Mouse (Mus musculus) macrophage (primary cell): Measurements from ENCODE around the gene Nes. TPM values are rescaled to one million over a fixed set of nuclear protein-coding genes. Genes with fewer than 3 reads are reported as not detected.

Experiments used
- H3K27ac ChIP-seq: fragments of 350-480 bp; formaldehyde crosslinking; 2 replicates; pipeline ENCODE4 v1.9.0; 2021
- H3K36me3 ChIP-seq: fragments of 350-480 bp; formaldehyde crosslinking; 2 replicates; pipeline ENCODE4 v1.9.0; 2021; ENCODE audit errors: inconsistent target
- H3K4me3 ChIP-seq: fragments of 350-480 bp; formaldehyde crosslinking; 2 replicates; pipeline ENCODE4 v1.9.0; 2021; ENCODE audit errors: inconsistent target
- H3K79me2 ChIP-seq: fragments of 350-480 bp; formaldehyde crosslinking; 2 replicates; pipeline ENCODE4 v1.9.0; 2021; ENCODE audit errors: inconsistent target
- WGBS: methylation state at CpG from one replicate; pipeline ENCODE4 v1.1.7; 2026; ENCODE audit warnings: inconsistent platforms; ENCODE audit not compliant: missing documents; 5-methylcytosine and 5-hydroxymethylcytosine counted together
- polyA plus RNA-seq: library from polyadenylated mRNA; stranded (reverse); fragments of 250-400 nt; gene quantifications from 3 replicates; pipeline ENCODE4 v1.2.4, GENCODE M21; 2018; ENCODE audit warnings: inconsistent platforms

Gene Nes
- polyA plus RNA-seq, 1 experiment from 2014 or later = 2.5 TPM

GRCm38 (mm10) chr3:88000181-88000580 is 29.3 kb downstream of the Nes start, which contains the start of gene Bcan:
TSS of gene Bcan (minus strand) at chr3:88000230.
- no peak within 1 kb of the TSS for H3K4me3 ChIP-seq

GRCm38 (mm10) chr3:88000816-88001595 is 30.1 kb downstream of the Nes start:
- 25% methylated on average over 11 of the region's 11 CpGs for WGBS
- no peak overlapping the region for H3K27ac ChIP-seq
- H3K79me2 ChIP-seq = no peaks in the 10 kb centered on the region
- H3K4me3 ChIP-seq = no peak overlapping the region
- H3K36me3 ChIP-seq = no peaks in the 10 kb centered on the region

More at GRCm38 (mm10) chr3:88000181-88000580, 29.3 kb downstream of the Nes start, which contains the start of gene Bcan:
- WGBS = 4% methylated on average over 37 of the region's 39 CpGs
- no peaks in the 10 kb centered on the region for H3K36me3 ChIP-seq
- no peaks in the 10 kb centered on the region for H3K79me2 ChIP-seq
- H3K27ac ChIP-seq = no peak within 1 kb of the TSS

DNA sequence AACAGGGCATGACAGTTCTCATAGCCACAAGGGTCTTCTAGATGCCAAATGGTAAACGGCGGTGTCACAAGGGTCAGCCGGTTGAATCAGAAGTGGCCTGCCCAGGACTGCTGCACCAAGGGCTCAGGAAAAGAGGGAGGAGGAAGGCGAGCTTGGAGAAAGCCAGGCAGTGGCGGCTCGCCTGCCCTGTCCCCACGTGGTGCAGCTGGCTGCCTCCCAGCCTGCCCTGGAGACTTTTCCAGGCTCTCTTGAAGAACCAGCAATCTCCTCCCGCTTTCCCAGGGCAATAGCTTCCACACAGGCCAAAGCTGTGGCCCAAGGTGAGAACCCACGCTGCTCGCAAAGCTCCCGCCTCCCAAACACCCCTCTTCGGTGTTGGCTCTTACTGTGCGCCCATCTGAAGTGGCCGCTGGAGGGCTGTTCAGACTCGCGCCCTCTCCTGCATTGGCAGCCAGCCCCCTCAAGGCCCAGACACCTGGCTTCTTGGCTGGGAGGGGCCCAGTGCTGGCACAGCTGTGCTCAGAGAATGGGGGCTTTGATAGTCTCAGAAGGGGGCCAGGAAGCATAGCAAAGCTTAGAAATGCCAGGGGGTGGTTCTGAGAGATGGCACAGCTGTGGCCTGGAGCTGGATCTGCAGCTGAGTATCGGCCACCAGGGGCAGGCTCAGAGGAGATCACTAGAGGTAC is 31.6 kb downstream of the Nes start:
- WGBS = 11% methylated on average over 17 of the region's 17 CpGs
- no peak overlapping the region for H3K27ac ChIP-seq

GRCm38 (mm10) chr3:88005822-88006786 is 35.2 kb downstream of the Nes start:
- no peaks in the 10 kb centered on the region for H3K36me3 ChIP-seq
- 78% methylated on average over 18 of the region's 18 CpGs for WGBS

More for the DNA sequence above, 31.6 kb downstream of the Nes start:
- no peak overlapping the region for H3K4me3 ChIP-seq
- no peaks in the 10 kb centered on the region for H3K36me3 ChIP-seq
- no peaks in the 10 kb centered on the region for H3K79me2 ChIP-seq

GRCm38 (mm10) chr3:88010634-88011265 is 39.9 kb downstream of the Nes start:
- 6% methylated on average over 6 of the region's 6 CpGs for WGBS
- no peak overlapping the region for H3K4me3 ChIP-seq
- no peaks in the 10 kb centered on the region for H3K36me3 ChIP-seq
- no peak overlapping the region for H3K27ac ChIP-seq
- H3K79me2 ChIP-seq = no peaks in the 10 kb centered on the region

More at GRCm38 (mm10) chr3:88005822-88006786, 35.2 kb downstream of the Nes start:
- no peak overlapping the region for H3K27ac ChIP-seq
- H3K79me2 ChIP-seq = no peaks in the 10 kb centered on the region
- H3K4me3 ChIP-seq = no peak overlapping the region

- Histone ChIP-seq H3K79me2 (no peaks in the 10 kb centered on the region), H3K36me3 (no peaks in the 10 kb centered on the region), H3K4me3 (no peak overlapping the region), H3K27ac (no peak overlapping the region)
- WGBS = 3% methylated on average over 54 of the region's 66 CpGs
These were observed 51.7 kb downstream of the Nes start for GRCm38 (mm10) chr3:88022322-88023191.

DNA sequence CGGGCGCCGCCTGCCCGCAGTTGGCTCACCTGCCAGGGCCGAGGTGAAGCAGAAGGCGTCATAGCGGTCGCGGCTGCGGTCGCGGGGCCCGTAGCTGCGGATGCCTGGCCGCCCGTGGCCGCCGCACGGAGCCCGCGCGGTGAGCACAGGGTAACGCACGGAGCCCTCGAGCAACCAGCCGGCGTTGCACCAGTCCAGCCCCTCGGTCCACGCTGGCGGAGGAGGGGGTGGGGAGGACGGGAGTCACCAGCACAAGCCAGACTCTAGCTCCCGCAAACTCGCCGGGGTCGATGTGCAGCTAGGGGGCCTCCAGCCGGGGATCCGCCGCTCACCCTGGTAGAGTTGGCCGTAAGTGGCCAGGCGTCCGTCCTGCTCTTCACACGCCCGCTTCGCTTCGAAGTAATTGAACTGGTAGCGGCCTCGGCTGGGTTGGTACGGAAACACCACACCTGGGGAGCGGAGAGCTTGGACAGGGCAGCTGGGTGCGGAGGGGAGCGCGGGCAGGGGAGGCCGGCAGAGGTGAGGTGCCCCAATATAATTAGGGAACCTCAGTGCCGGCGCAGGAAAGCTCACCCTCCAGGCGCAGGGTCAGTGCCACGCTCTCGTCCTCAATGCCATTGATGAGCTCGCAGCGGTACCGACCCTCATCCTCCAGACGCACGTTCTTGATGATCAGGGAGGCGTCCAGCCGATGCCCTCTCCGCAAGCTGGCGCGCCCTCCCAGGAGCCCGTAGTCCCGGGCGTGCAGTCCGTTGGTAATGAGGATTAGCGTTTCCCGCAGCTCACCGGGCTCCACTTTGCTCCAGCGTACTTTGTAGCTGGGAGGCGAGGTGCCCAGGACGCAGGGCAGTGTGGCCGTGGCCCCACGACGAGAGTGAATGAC is 52.6 kb downstream of the Nes start:
- H3K27ac ChIP-seq = no peak overlapping the region
- 3% methylated on average over 72 of the region's 81 CpGs for WGBS
- H3K36me3 ChIP-seq = no peaks in the 10 kb centered on the region
- H3K4me3 ChIP-seq = no peak overlapping the region
- H3K79me2 ChIP-seq = no peaks in the 10 kb centered on the region

GRCm38 (mm10) chr3:88026823-88027222 is 55.9 kb downstream of the Nes start:
- WGBS = 63% methylated on average over 7 of the region's 7 CpGs
- H3K79me2 ChIP-seq = no peaks in the 10 kb centered on the region

DNA sequence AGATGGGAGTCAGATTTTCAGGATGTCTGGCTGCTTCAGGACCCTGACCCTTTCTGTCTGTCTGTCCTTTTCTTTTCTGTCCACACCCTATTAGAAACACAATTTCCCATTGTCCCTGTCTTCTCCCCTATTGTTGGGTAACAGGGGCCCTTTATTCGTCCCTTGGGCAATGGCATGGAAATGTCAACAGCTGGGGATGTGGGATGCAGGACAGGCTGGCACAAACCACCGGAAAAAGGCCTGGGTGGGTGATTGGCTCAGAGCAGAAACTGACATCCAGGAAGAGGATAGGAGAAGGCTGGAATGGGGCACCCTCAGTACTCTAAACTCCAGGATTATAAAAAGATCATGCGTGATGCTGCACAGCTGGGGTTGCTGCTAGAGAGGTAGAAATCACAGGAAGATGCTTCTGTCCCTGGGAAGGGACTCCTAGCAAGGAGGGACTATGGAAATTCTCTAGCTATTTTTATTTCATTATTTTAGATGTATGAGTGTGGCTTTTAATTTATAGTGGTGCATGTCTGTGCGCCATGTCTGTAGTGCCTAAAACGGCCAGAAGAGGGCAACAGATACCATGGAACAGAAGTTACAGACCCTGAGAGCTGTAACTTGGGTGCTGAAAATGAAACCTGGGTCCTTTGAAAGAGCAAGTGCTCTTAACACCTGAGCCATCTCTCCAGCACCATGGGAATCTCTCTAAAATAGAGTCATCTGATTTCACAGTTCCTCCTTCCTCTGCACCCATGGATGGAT is 56.7 kb downstream of the Nes start, which contains the start of gene Hapln2:
Gene Hapln2, minus strand, starts transcription at position 150 of the 753 bp plus-strand sequence.
- Histone ChIP-seq H3K4me3 (no peak within 1 kb of the TSS), H3K36me3 (no peaks in the 10 kb centered on the region), H3K79me2 (no peaks in the 10 kb centered on the region), H3K27ac (no peak within 1 kb of the TSS)
- WGBS = 66% methylated on average over 5 of the region's 5 CpGs

More at GRCm38 (mm10) chr3:88026823-88027222, 55.9 kb downstream of the Nes start:
- no peak overlapping the region for H3K4me3 ChIP-seq
- no peaks in the 10 kb centered on the region for H3K36me3 ChIP-seq
- no peak overlapping the region for H3K27ac ChIP-seq
